8 mouse cellular contexts compared by ENCODE assay signal in the genomic region with DNA sequence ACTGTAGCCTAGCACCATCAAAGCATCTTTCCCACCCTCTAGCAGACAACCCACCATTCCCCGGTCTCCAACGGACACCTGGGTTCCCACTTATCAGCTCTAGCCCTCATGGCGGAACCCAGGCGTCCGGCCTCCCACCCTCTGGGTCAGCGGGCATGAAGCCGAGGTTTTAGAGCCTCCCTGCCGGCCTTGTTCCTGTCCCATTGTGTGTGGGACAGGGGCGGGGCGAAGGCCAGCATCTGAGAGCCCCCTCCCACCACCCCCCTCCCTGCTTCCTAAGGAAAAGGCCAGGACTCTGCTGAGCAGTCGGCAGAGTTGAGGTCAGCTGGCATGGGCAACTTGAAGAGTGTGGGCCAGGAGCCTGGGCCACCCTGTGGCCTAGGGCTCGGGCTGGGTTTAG. TPM values are rescaled to one million over a fixed set of nuclear protein-coding genes. Genes with fewer than 3 reads are reported as not detected.
A peak's percentile ranks its signal among the peaks of the same experiment; 100 is the strongest.
DNase-seq lines count a peak whose midpoint lies in the region; ATAC-seq and TF ChIP-seq lines count a peak whose summit lies in the region.

A gene (plus strand): TSS at position 303 of the 400 bp plus-strand sequence.

- H3K4me1 ChIP-seq in hindbrain, embryonic 10.5 days (replicated peaks) = peaks cover 35% of the 10 kb centered on the region
- 0 out of 2 replicates have a peak, but pooled peaks cover 5% of the 10 kb centered on the region for H3K4me1 ChIP-seq in hindbrain, embryonic 11.5 days (replicated peaks; ENCODE audit: control insufficient read depth, insufficient read depth, low read length)
- no peaks in the 10 kb centered on the region for H3K4me1 ChIP-seq in intestine, embryonic 16.5 days (ENCODE audit: control insufficient read depth, insufficient read depth, low read length)
- no peaks in the 10 kb centered on the region for H3K4me1 ChIP-seq in lung, adult 2 months (ENCODE audit: control insufficient read depth, insufficient read depth, low read length)

- peak; percentile 50; the same call in 1 of the 2 replicates for TF ChIP-seq POLR2A in lung, adult 2 months (IDR thresholded peaks at IDR 0.05; ENCODE audit: borderline replicate concordance, extremely low read depth, low read depth, low read length)

- no peak within 1 kb of the TSS for H3K9ac ChIP-seq in hindbrain, embryonic 11.5 days (ENCODE audit: low read depth, low read length)
- peak within 1 kb of the TSS; percentile 21; the same call in 1 of the 2 replicates for H3K9ac ChIP-seq in intestine, embryonic 16.5 days (ENCODE audit: low read depth, low read length)

- no peaks in the 10 kb centered on the region for H3K9me3 ChIP-seq in hindbrain, embryonic 10.5 days
- H3K9me3 ChIP-seq in hindbrain, embryonic 11.5 days (ENCODE audit: control insufficient read depth, low read length) = no peaks in the 10 kb centered on the region
- H3K9me3 ChIP-seq in intestine, embryonic 16.5 days (ENCODE audit: control insufficient read depth, low read length) = no peaks in the 10 kb centered on the region

- H3K27me3 ChIP-seq in hindbrain, embryonic 10.5 days (ENCODE audit: insufficient read depth, poor library complexity, severe bottlenecking) = no peaks in the 10 kb centered on the region
- no peaks in the 10 kb centered on the region for H3K27me3 ChIP-seq in hindbrain, embryonic 11.5 days (ENCODE audit: control insufficient read depth, insufficient read depth, low read length)
- no peaks in the 10 kb centered on the region for H3K27me3 ChIP-seq in intestine, embryonic 16.5 days (replicated peaks; ENCODE audit: control insufficient read depth, insufficient read depth, low read length)

- peak within 1 kb of the TSS; percentile 51 for H3K27ac ChIP-seq in hindbrain, embryonic 10.5 days
- H3K27ac ChIP-seq in hindbrain, embryonic 11.5 days (ENCODE audit: low read depth, low read length) = no peak within 1 kb of the TSS
- no peak within 1 kb of the TSS for H3K27ac ChIP-seq in intestine, embryonic 16.5 days (ENCODE audit: low read length)

- TF ChIP-seq CTCF in lung, adult 2 months (IDR thresholded peaks at IDR 0.05; ENCODE audit: insufficient read depth, low read length) = no peak

- H3K36me3 ChIP-seq in hindbrain, embryonic 10.5 days = no peaks in the 10 kb centered on the region
- H3K36me3 ChIP-seq in hindbrain, embryonic 11.5 days (ENCODE audit: control insufficient read depth, insufficient read depth, low read length) = no peaks in the 10 kb centered on the region
- no peaks in the 10 kb centered on the region for H3K36me3 ChIP-seq in intestine, embryonic 16.5 days (ENCODE audit: control insufficient read depth, insufficient read depth, low read length)

- WGBS in hindbrain, embryonic 10.5 days = 34% methylated on average over 12 of the region's 12 CpGs
- WGBS in hindbrain, embryonic 11.5 days = 38% methylated on average over 12 of the region's 12 CpGs
- WGBS in intestine, embryonic 16.5 days = 52% methylated on average over 12 of the region's 12 CpGs
- WGBS in lung, adult 2 months = 48% methylated on average over 12 of the region's 12 CpGs

- H3K4me2 ChIP-seq in hindbrain, embryonic 11.5 days (replicated peaks; ENCODE audit: low read depth, low read length) = no peak within 1 kb of the TSS
- no peak within 1 kb of the TSS for H3K4me2 ChIP-seq in intestine, embryonic 16.5 days (ENCODE audit: low read depth, low read length)

- peak; percentile 12 for DNase-seq in hindbrain, embryonic 10.5 days (ENCODE audit: low spot score)
- no peak for DNase-seq in hindbrain, embryonic 11.5 days (ENCODE audit: low spot score)
- no peak for DNase-seq in gastrocnemius, postnatal 4 days (ENCODE audit: low spot score in 2 of 2)
- no peak for DNase-seq in lung, adult 2 months
- no peak for DNase-seq in thymus, postnatal 25 days

- peak within 1 kb of the TSS; percentile 3; the same call in 1 of the 2 replicates for H3K4me3 ChIP-seq in hindbrain, embryonic 10.5 days
- H3K4me3 ChIP-seq in hindbrain, embryonic 11.5 days (ENCODE audit: low read depth, low read length) = no peak within 1 kb of the TSS
- H3K4me3 ChIP-seq in intestine, embryonic 16.5 days (ENCODE audit: low read length) = peak within 1 kb of the TSS; percentile 20
- peak within 1 kb of the TSS; percentile 50 for H3K4me3 ChIP-seq in lung, adult 2 months (replicated peaks; ENCODE audit: extremely low read depth, low read depth, low read length)

- ATAC-seq in hindbrain, embryonic 11.5 days (ENCODE audit: low FRiP score) = no peak
- ATAC-seq in intestine, embryonic 16.5 days = 0 out of 2 replicates have a peak, but pooled peaks have one; percentile 12
- no peak for ATAC-seq in activated CD4-positive, CD25-positive, alpha-beta regulatory T cell, adult 4 months
- no peak for ATAC-seq in cerebellum, adult (ENCODE audit: insufficient number of reproducible peaks, low FRiP score, low TSS enrichment)

RNA-seq across cellular contexts. Expression of the gene that starts here (rescaled TPM):
- polyA plus RNA-seq in hindbrain, embryonic 10.5 days (2016; fragmentation: Nextera tagmentation; extraction: Ambion mirVana) = 8.3 and 9.7 TPM in 2 replicates
- polyA plus RNA-seq in hindbrain, embryonic 11.5 days (2014; fragmentation: Nextera tagmentation; extraction: Ambion mirVana) = 4.5 and 5.2 TPM in 2 replicates
- total RNA-seq in gastrocnemius, postnatal 4 days (2021) = 10 to 100 TPM; 10.4 to 11.7 TPM
- polyA plus RNA-seq in intestine, embryonic 16.5 days (2015; fragmentation: Nextera tagmentation; extraction: Ambion mirVana) = 7.0 and 7.7 TPM in 2 replicates
- 21.0 and 28.2 TPM in 2 replicates for polyA plus RNA-seq in lung, adult 2 months (2012; rRNA removed)
- polyA plus RNA-seq in activated CD4-positive, CD25-positive, alpha-beta regulatory T cell, adult 4 months (2017; shearing (Covaris generic)) = under 1 TPM in 1 of 2 experiments, not detected in 1; 0.42 TPM
